Mouse (Mus musculus): Measurements from ENCODE around the gene Vdr. TPM values are rescaled to one million over a fixed set of nuclear protein-coding genes. Genes with fewer than 3 reads are reported as not detected.

The Vdr gene
- polyA plus RNA-seq, 1 experiment, result 151 TPM

- no peak for TF ChIP-seq CTCF (IDR thresholded peaks at IDR 0.05; ENCODE audit: extremely low read depth, insufficient read length, insufficient replicate concordance, low read depth, low read length)
- TF ChIP-seq POLR2A (IDR thresholded peaks at IDR 0.05; ENCODE audit: low read depth, low read length), result no peak; the same call in 1 of the 2 replicates
- Histone ChIP-seq H3K4me1 (ENCODE audit: control insufficient read depth, insufficient read depth, insufficient read length, low read length) (peaks cover 59% of the 10 kb centered on the region), H3K27ac (ENCODE audit: insufficient read depth, low read depth, low read length) (peak overlapping the region; percentile 86), H3K27me3 (ENCODE audit: control insufficient read depth, insufficient read depth, low read length) (no peaks in the 10 kb centered on the region), H3K4me3 (ENCODE audit: low read depth, low read length) (0 out of 2 replicates have a peak overlapping the region, but pooled peaks have one; percentile 2), H3K36me3 (ENCODE audit: control insufficient read depth, insufficient read depth, low read length) (peaks cover 15% of the 10 kb centered on the region)
- 23% methylated on average over 5 of the region's 5 CpGs for WGBS
Observed at GRCm38 (mm10) chr15:97898791-97899190, 11.6 kb downstream of the Vdr start.

GRCm38 (mm10) chr15:97896861-97897654 lies 13.4 kb downstream of the Vdr start:
- H3K36me3 ChIP-seq (ENCODE audit: control insufficient read depth, insufficient read depth, low read length), result peaks cover 23% of the 10 kb centered on the region
- TF ChIP-seq CTCF (IDR thresholded peaks at IDR 0.05; ENCODE audit: extremely low read depth, insufficient read length, insufficient replicate concordance, low read depth, low read length) (no peak), POLR2A (IDR thresholded peaks at IDR 0.05; ENCODE audit: low read depth, low read length) (no peak)
- H3K4me3 ChIP-seq (ENCODE audit: low read depth, low read length), result no peak overlapping the region
- 31% methylated on average over 16 of the region's 16 CpGs for WGBS
- H3K4me1 ChIP-seq (ENCODE audit: control insufficient read depth, insufficient read depth, insufficient read length, low read length), result peaks cover 63% of the 10 kb centered on the region
- peak overlapping the region; percentile 86 for H3K27ac ChIP-seq (ENCODE audit: insufficient read depth, low read depth, low read length)
- H3K27me3 ChIP-seq (ENCODE audit: control insufficient read depth, insufficient read depth, low read length), result no peaks in the 10 kb centered on the region

DNA sequence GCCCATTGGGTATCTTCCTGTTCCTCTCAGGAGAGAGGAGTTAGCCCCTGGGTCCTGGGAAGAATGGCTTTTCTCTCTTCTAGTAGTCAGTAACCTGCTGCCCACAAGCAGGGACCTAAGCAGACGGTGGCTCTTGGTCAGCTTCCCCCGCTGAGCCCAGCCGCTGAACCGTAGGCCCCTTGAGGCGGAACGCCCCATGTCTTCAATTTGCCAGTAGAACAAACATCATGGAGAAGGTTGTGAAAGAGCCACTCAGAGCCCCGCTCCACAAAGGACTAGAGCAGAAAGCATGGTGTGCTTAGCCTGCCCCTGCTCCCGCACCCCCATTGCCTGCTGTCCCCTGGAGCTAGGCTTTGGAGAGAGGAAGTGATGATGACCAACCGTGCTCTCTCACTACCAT lies 14.1 kb downstream of the Vdr start:
- no peak for TF ChIP-seq POLR2A (IDR thresholded peaks at IDR 0.05; ENCODE audit: low read depth, low read length)
- no peak for TF ChIP-seq CTCF (IDR thresholded peaks at IDR 0.05; ENCODE audit: extremely low read depth, insufficient read length, insufficient replicate concordance, low read depth, low read length)
- no peaks in the 10 kb centered on the region for H3K27me3 ChIP-seq (ENCODE audit: control insufficient read depth, insufficient read depth, low read length)
- H3K36me3 ChIP-seq (ENCODE audit: control insufficient read depth, insufficient read depth, low read length), result peaks cover 24% of the 10 kb centered on the region
- 47% methylated on average over 9 of the region's 9 CpGs for WGBS
- H3K4me3 ChIP-seq (ENCODE audit: low read depth, low read length), result no peak overlapping the region
- peaks cover 58% of the 10 kb centered on the region for H3K4me1 ChIP-seq (ENCODE audit: control insufficient read depth, insufficient read depth, insufficient read length, low read length)
- no peak overlapping the region for H3K27ac ChIP-seq (ENCODE audit: insufficient read depth, low read depth, low read length)

DNA sequence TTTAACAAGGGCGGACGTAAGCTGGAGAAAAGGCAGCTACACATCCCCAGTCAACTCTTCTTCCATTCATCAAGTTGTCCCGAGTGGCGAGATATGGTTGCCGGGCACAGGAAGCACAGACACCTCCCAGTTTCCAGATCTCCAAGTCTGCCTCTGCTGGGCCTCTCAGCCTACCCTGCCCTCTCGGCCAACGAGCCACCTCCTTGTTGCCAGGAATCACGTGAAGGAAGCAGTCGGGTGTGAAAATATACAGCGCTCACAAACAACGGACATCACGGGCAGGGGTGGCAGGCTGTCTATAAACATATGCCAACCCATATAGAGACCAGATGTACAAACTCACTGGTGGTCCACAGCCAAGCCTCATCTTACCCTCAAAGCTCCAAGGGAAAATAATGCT lies 14.6 kb downstream of the Vdr start:
- H3K4me1 ChIP-seq (ENCODE audit: control insufficient read depth, insufficient read depth, insufficient read length, low read length), result peaks cover 58% of the 10 kb centered on the region
- no peak overlapping the region for H3K4me3 ChIP-seq (ENCODE audit: low read depth, low read length)
- no peaks in the 10 kb centered on the region for H3K27me3 ChIP-seq (ENCODE audit: control insufficient read depth, insufficient read depth, low read length)
- TF ChIP-seq POLR2A (IDR thresholded peaks at IDR 0.05; ENCODE audit: low read depth, low read length) (no peak), CTCF (IDR thresholded peaks at IDR 0.05; ENCODE audit: extremely low read depth, insufficient read length, insufficient replicate concordance, low read depth, low read length) (peak; percentile 3; the same call in 1 of the 2 replicates)
- peaks cover 24% of the 10 kb centered on the region for H3K36me3 ChIP-seq (ENCODE audit: control insufficient read depth, insufficient read depth, low read length)
- 24% methylated on average over 12 of the region's 12 CpGs for WGBS
- H3K27ac ChIP-seq (ENCODE audit: insufficient read depth, low read depth, low read length), result no peak overlapping the region

GRCm38 (mm10) chr15:97892506-97892905 lies 17.9 kb downstream of the Vdr start:
- 34% methylated on average over 8 of the region's 8 CpGs for WGBS
- no peak for TF ChIP-seq CTCF (IDR thresholded peaks at IDR 0.05; ENCODE audit: extremely low read depth, insufficient read length, insufficient replicate concordance, low read depth, low read length)
- no peak for TF ChIP-seq POLR2A (IDR thresholded peaks at IDR 0.05; ENCODE audit: low read depth, low read length)
- Histone ChIP-seq H3K27ac (ENCODE audit: insufficient read depth, low read depth, low read length) (no peak overlapping the region), H3K4me1 (ENCODE audit: control insufficient read depth, insufficient read depth, insufficient read length, low read length) (peaks cover 42% of the 10 kb centered on the region), H3K27me3 (ENCODE audit: control insufficient read depth, insufficient read depth, low read length) (no peaks in the 10 kb centered on the region), H3K4me3 (ENCODE audit: low read depth, low read length) (no peak overlapping the region), H3K36me3 (ENCODE audit: control insufficient read depth, insufficient read depth, low read length) (peaks cover 40% of the 10 kb centered on the region)

- no peak for TF ChIP-seq CTCF (IDR thresholded peaks at IDR 0.05; ENCODE audit: extremely low read depth, insufficient read length, insufficient replicate concordance, low read depth, low read length)
- TF ChIP-seq POLR2A (IDR thresholded peaks at IDR 0.05; ENCODE audit: low read depth, low read length), result no peak
- Histone ChIP-seq H3K4me1 (ENCODE audit: control insufficient read depth, insufficient read depth, insufficient read length, low read length) (peaks cover 27% of the 10 kb centered on the region), H3K36me3 (ENCODE audit: control insufficient read depth, insufficient read depth, low read length) (peaks cover 47% of the 10 kb centered on the region), H3K27ac (ENCODE audit: insufficient read depth, low read depth, low read length) (peak overlapping the region; percentile 23), H3K4me3 (ENCODE audit: low read depth, low read length) (no peak overlapping the region), H3K27me3 (ENCODE audit: control insufficient read depth, insufficient read depth, low read length) (no peaks in the 10 kb centered on the region)
- WGBS, result 46% methylated on average over 10 of the region's 10 CpGs
Observed at GRCm38 (mm10) chr15:97890450-97890849, 20.0 kb downstream of the Vdr start.

DNA sequence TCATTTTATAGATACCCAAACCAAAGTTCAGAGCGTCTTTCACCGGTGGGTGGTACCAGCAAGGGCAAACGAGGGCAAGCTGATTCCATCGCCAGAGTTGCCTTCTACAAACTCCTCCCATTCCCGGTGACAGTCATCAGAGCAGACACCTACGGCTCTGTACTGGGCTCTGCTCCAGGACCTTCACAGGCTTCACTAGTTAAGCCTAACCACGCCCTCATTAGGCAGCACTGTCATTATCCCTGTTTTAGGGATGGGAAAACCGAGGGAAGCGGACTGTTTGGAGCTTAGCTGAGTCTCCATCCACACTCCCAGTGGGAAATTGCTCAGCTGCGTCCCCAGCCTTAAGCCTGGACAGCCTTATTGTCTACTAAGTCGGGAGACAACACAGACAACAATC lies 20.4 kb downstream of the Vdr start:
- no peak overlapping the region for H3K4me3 ChIP-seq (ENCODE audit: low read depth, low read length)
- peak overlapping the region; percentile 23 for H3K27ac ChIP-seq (ENCODE audit: insufficient read depth, low read depth, low read length)
- H3K36me3 ChIP-seq (ENCODE audit: control insufficient read depth, insufficient read depth, low read length), result peaks cover 51% of the 10 kb centered on the region
- WGBS, result 24% methylated on average over 11 of the region's 11 CpGs
- peaks cover 27% of the 10 kb centered on the region for H3K4me1 ChIP-seq (ENCODE audit: control insufficient read depth, insufficient read depth, insufficient read length, low read length)
- TF ChIP-seq POLR2A (IDR thresholded peaks at IDR 0.05; ENCODE audit: low read depth, low read length) (no peak), CTCF (IDR thresholded peaks at IDR 0.05; ENCODE audit: extremely low read depth, insufficient read length, insufficient replicate concordance, low read depth, low read length) (no peak)
- H3K27me3 ChIP-seq (ENCODE audit: control insufficient read depth, insufficient read depth, low read length), result no peaks in the 10 kb centered on the region
